ENCODE assay signal across 26 mouse cellular contexts in the genomic region with DNA sequence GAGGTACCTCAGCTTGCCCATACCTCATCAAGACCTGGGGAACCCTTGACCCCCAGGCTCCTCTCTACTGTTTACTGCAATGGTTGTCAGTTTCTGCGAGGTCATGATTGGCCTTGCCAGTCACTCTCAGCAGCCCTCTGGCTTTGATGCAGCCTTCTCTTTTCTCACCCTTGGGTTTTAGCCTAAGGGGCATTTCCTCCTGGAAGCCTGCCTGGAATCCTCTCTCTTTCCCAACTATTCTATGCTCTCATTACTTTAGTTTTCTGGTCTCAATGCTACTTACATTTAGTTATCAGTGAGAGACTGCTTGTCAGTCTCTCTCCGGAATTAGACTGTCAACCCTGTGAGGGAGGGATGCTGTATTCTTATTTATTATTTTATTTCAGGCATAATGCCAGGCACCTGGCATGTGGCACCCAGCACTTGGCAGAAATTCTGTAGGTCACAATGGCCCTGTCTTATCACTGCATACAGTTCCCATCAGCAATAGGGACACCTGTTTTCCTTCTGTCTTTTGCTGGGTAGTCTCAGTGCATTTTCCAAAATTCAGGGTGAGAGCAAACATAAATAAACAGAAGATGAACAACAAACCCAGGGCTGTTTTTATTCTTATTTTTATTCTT. TPM values are rescaled to one million over a fixed set of nuclear protein-coding genes. Genes with fewer than 3 reads are reported as not detected.
DNase-seq lines count a peak whose midpoint lies in the region; TF ChIP-seq lines count a peak whose summit lies in the region.
"Had no signal": no experiment of that assay in that cellular context is flagged by ENCODE, and none has a peak within 500 bp of the region (broad histone marks: within the 10 kb centered on the region; RNA-seq: fewer than 3 reads in every experiment).

No protein-coding gene starts in this region.

- 0 out of 2 replicates have a peak, but pooled peaks have one; percentile 33 for TF ChIP-seq EP300 in heart, adult 2 months (IDR thresholded peaks at IDR 0.05; ENCODE audit: insufficient read depth, low read depth, low read length)

- H3K9me3 ChIP-seq in heart, embryonic 10.5 days = no peaks in the 10 kb centered on the region
- H3K9me3 ChIP-seq: embryonic facial prominence, embryonic 15.5 days; heart, embryonic 13.5 days; hindbrain, embryonic 12.5 days; midbrain, embryonic 12.5 days; neural tube, embryonic 15.5 days had no signal

- H3K36me3 ChIP-seq in heart, adult 2 months (ENCODE audit: control insufficient read depth, insufficient read depth, low read length) = peaks cover 2% of the 10 kb centered on the region
- H3K36me3 ChIP-seq in heart, embryonic 10.5 days = no peaks in the 10 kb centered on the region
- H3K36me3 ChIP-seq: embryonic facial prominence, embryonic 15.5 days; heart, embryonic 13.5 days; hindbrain, embryonic 12.5 days; midbrain, embryonic 12.5 days; neural tube, embryonic 15.5 days had no signal

- no peak overlapping the region; the same call in 1 of the 2 replicates for H3K27ac ChIP-seq in heart, adult 2 months
- no peak overlapping the region; the same call in 1 of the 2 replicates for H3K27ac ChIP-seq in heart, embryonic 10.5 days
- H3K27ac ChIP-seq: embryonic facial prominence, embryonic 15.5 days; heart, embryonic 13.5 days; hindbrain, embryonic 12.5 days; layer of hippocampus, adult 2 months; midbrain, embryonic 12.5 days; neural tube, embryonic 15.5 days had no signal

- no peak for DNase-seq in heart, adult 2 months
- DNase-seq in heart, embryonic 10.5 days (ENCODE audit: low spot score) = no peak
- DNase-seq in Muller cell, postnatal 12 days (ENCODE audit: inconsistent ontology term) = peak; percentile 64
- peak; percentile 69 for DNase-seq in adipocyte (ENCODE audit: low spot score)
- peak; percentile 66 for DNase-seq in cerebellum, postnatal 10 days
- DNase-seq in spleen, adult 18-20 months = no peak
- no peak for DNase-seq in gastrocnemius, adult 18-20 months (ENCODE audit: low spot score)
- DNase-seq: embryo, embryonic 11 days; gastrocnemius, postnatal 14 days; kidney, adult 2 months; kidney, postnatal 14 days; liver; right cerebral cortex, postnatal 14 days; thymus, postnatal 36 days had no signal

- H3K9ac ChIP-seq in heart, adult 2 months (ENCODE audit: low read depth, low read length) = no peak overlapping the region
- H3K9ac ChIP-seq: embryonic facial prominence, embryonic 15.5 days; heart, embryonic 13.5 days; hindbrain, embryonic 12.5 days; midbrain, embryonic 12.5 days; neural tube, embryonic 15.5 days had no signal

- H3K4me1 ChIP-seq in heart, adult 2 months (ENCODE audit: control insufficient read depth, insufficient read depth, low read length) = peaks cover 35% of the 10 kb centered on the region
- H3K4me1 ChIP-seq in heart, embryonic 10.5 days = peaks cover 61% of the 10 kb centered on the region

- 48% methylated on average over 2 of the region's 2 CpGs for WGBS in heart, adult 2 months
- 66% methylated on average over 2 of the region's 2 CpGs for WGBS in heart, embryonic 10.5 days

- no peaks in the 10 kb centered on the region for H3K79me2 ChIP-seq in heart, adult 2 months (replicated peaks; ENCODE audit: control insufficient read depth, insufficient read depth, low read length)

- H3K4me3 ChIP-seq in heart, adult 2 months = no peak overlapping the region
- no peak overlapping the region for H3K4me3 ChIP-seq in heart, embryonic 10.5 days
- H3K4me3 ChIP-seq: embryonic facial prominence, embryonic 15.5 days; heart, embryonic 13.5 days; hindbrain, embryonic 12.5 days; layer of hippocampus, adult 2 months; midbrain, embryonic 12.5 days; neural tube, embryonic 15.5 days had no signal

- H3K27me3 ChIP-seq in heart, adult 2 months (ENCODE audit: control insufficient read depth, insufficient read depth, low read length) = no peaks in the 10 kb centered on the region
- no peaks in the 10 kb centered on the region for H3K27me3 ChIP-seq in heart, embryonic 10.5 days (ENCODE audit: insufficient read depth, poor library complexity, severe bottlenecking)
- H3K27me3 ChIP-seq: embryonic facial prominence, embryonic 15.5 days; heart, embryonic 13.5 days; hindbrain, embryonic 12.5 days; midbrain, embryonic 12.5 days; neural tube, embryonic 15.5 days had no signal

- TF ChIP-seq POLR2A in heart, adult 2 months (IDR thresholded peaks at IDR 0.05; ENCODE audit: insufficient read depth, low read depth, low read length) = no peak

- intact Hi-C loops in heart, adult 2 months (cut with DNase I) = no loop called here

- TF ChIP-seq CTCF in heart, adult 2 months (IDR thresholded peaks at IDR 0.05) = no peak

RNA-seq across cellular contexts. Expression of gene Ahnak, which starts 40.7 kb away (rescaled TPM):
- total RNA-seq in heart, adult 2 months (2021) = 100 to 1,000 TPM; 299 to 348 TPM
- polyA plus RNA-seq in heart, adult 2 months (2012; rRNA removed) = 23.0 and 42.5 TPM in 2 replicates
- polyA plus RNA-seq in heart, embryonic 10.5 days (2016; fragmentation: Nextera tagmentation; extraction: Ambion mirVana) = 15.1 and 19.4 TPM in 2 replicates
- 100 to 1,000 TPM; 199 to 202 TPM for total RNA-seq in gastrocnemius, adult 18-20 months (2021)

RNA-seq across cellular contexts. Expression of gene Scgb1a1, which starts 58.0 kb away (rescaled TPM):
- under 1 TPM in 1 of 2 experiments, not detected in 1; 0.73 TPM for total RNA-seq in heart, adult 2 months (2021)
- 0.50 and 2,957 TPM in 2 replicates for polyA plus RNA-seq in heart, adult 2 months (2012; rRNA removed)
- not detected in 2 replicates for polyA plus RNA-seq in heart, embryonic 10.5 days (2016; fragmentation: Nextera tagmentation; extraction: Ambion mirVana)
- total RNA-seq in gastrocnemius, adult 18-20 months (2021) = not detected
- total RNA-seq: adrenal gland, postnatal 4 days; gastrocnemius, postnatal 14 days; layer of hippocampus, adult 2 months; left cerebral cortex, postnatal 36 days; megakaryocyte progenitor cell, adult 5-6 weeks had no signal
- polyA plus RNA-seq: heart, embryonic 13.5 days; hindbrain, embryonic 12.5 days; inflammation-experienced regulatory T-cells, adult 6 months; liver, embryonic 16.5 days; midbrain, embryonic 12.5 days; neural tube, embryonic 15.5 days; stomach, embryonic 14.5 days had no signal

Comparison
In these comparisons a context has a peak if more than half of its experiments do, and no peak if none do; other contexts are left out.
1. DNase-seq: peak in Muller cell, postnatal 12 days (single experiment), adipocyte (single experiment) and cerebellum, postnatal 10 days (2 of 2); none in heart, adult 2 months (0 of 2), heart, embryonic 10.5 days (single experiment), spleen, adult 18-20 months (0 of 2) and gastrocnemius, adult 18-20 months (single experiment).